Mouse (Mus musculus): Measurements from ENCODE around the gene Gm49510.
"Not testable (repeated sequence)": the region's sequence is repeated elsewhere in the genome, so short reads cannot be mapped to it uniquely, and the experiment has no call there.

Gm49510 gene

GRCm38 (mm10) chr15:78878792-78879516, 20.5 kb upstream of the Gm49510 start:
- DNase-seq (ENCODE audit: low spot score), result not testable (repeated sequence)

GRCm38 (mm10) chr15:78880432-78880831, 19.0 kb upstream of the Gm49510 start:
- peak; percentile 63 for DNase-seq (ENCODE audit: low spot score)

GRCm38 (mm10) chr15:78881828-78882227, 17.6 kb upstream of the Gm49510 start:
- no peak for DNase-seq (ENCODE audit: low spot score)

- no peak for DNase-seq (ENCODE audit: low spot score)
These were observed 10.0 kb upstream of the Gm49510 start for GRCm38 (mm10) chr15:78889401-78889853.

- DNase-seq (ENCODE audit: low spot score), result no peak
These were observed 7.0 kb upstream of the Gm49510 start for GRCm38 (mm10) chr15:78892440-78892839.

GRCm38 (mm10) chr15:78894726-78895125, 4.7 kb upstream of the Gm49510 start:
- no peak for DNase-seq (ENCODE audit: low spot score)

- DNase-seq (ENCODE audit: low spot score), result no peak
These were observed 3.7 kb upstream of the Gm49510 start for GRCm38 (mm10) chr15:78895741-78896140.

- no peak for DNase-seq (ENCODE audit: low spot score)
These were observed 3.3 kb upstream of the Gm49510 start for GRCm38 (mm10) chr15:78896149-78896548.

- peak; percentile 72 for DNase-seq (ENCODE audit: low spot score)
These were observed 2.0 kb upstream of the Gm49510 start for GRCm38 (mm10) chr15:78897488-78897887.

GRCm38 (mm10) chr15:78898507-78899001, 913 bp upstream of the Gm49510 start:
- no peak for DNase-seq (ENCODE audit: low spot score)

GRCm38 (mm10) chr15:78899740-78900584, 495 bp downstream of the Gm49510 start, which contains the start of gene Sh3bp1:
Gene Sh3bp1 (plus strand): TSS chr15:78899768.
- peak; percentile 85 for DNase-seq (ENCODE audit: low spot score)

GRCm38 (mm10) chr15:78900585-78901421, 1.3 kb downstream of the Gm49510 start:
- no peak for DNase-seq (ENCODE audit: low spot score)

- DNase-seq (ENCODE audit: low spot score), result no peak
These were observed 1.9 kb downstream of the Gm49510 start for GRCm38 (mm10) chr15:78901422-78901789.

- peak; percentile 93 for DNase-seq (ENCODE audit: low spot score)
These were observed 3.8 kb downstream of the Gm49510 start for GRCm38 (mm10) chr15:78903243-78903642.

- no peak for DNase-seq (ENCODE audit: low spot score)
These were observed 8.9 kb downstream of the Gm49510 start for GRCm38 (mm10) chr15:78908399-78908798.

GRCm38 (mm10) chr15:78908982-78909381, 9.5 kb downstream of the Gm49510 start:
- no peak for DNase-seq (ENCODE audit: low spot score)

GRCm38 (mm10) chr15:78912040-78912439, 12.6 kb downstream of the Gm49510 start:
- DNase-seq (ENCODE audit: low spot score), result no peak

GRCm38 (mm10) chr15:78913632-78914090, 14.2 kb downstream of the Gm49510 start, which contains the start of gene Pdxp:
Gene Pdxp (plus strand): TSS chr15:78913919.
- peak; percentile 96 for DNase-seq (ENCODE audit: low spot score)

- peak; percentile 73 for DNase-seq (ENCODE audit: low spot score)
These were observed 14.8 kb downstream of the Gm49510 start for GRCm38 (mm10) chr15:78914091-78914822.

GRCm38 (mm10) chr15:78914823-78915659, 15.6 kb downstream of the Gm49510 start:
- DNase-seq (ENCODE audit: low spot score), result no peak

All from testis, postnatal 10 days (tissue).